Mouse (Mus musculus): Measurements from ENCODE around the gene Ephb6. TPM values are rescaled to one million over a fixed set of nuclear protein-coding genes. Genes with fewer than 3 reads are reported as not detected.
A peak's percentile ranks its signal among the peaks of the same experiment; 100 is the strongest.

Ephb6 gene
- polyA plus RNA-seq, 1 experiment from 2014 or later = 20.2 TPM

- Histone ChIP-seq H3K27ac (ENCODE audit: low read depth, low read length) (no peak overlapping the region), H3K4me2 (ENCODE audit: low read length) (no peak overlapping the region), H3K9ac (ENCODE audit: low read length) (no peak overlapping the region), H3K4me3 (ENCODE audit: low read depth, low read length) (no peak overlapping the region), H3K9me3 (replicated peaks; ENCODE audit: control insufficient read depth, low read length) (no peaks in the 10 kb centered on the region), H3K36me3 (ENCODE audit: control insufficient read depth, insufficient read depth, low read length) (no peaks in the 10 kb centered on the region), H3K4me1 (ENCODE audit: control insufficient read depth, insufficient read depth, low read length) (no peaks in the 10 kb centered on the region), H3K27me3 (replicated peaks; ENCODE audit: control insufficient read depth, insufficient read depth, low read length) (no peaks in the 10 kb centered on the region)
- DNase-seq (ENCODE audit: low spot score) (no peak), ATAC-seq (no peak)
- WGBS = 98% methylated on average over 5 of the region's 5 CpGs
Measured at GRCm38 (mm10) chr6:41653173-41653572, 47.9 kb downstream of the Ephb6 start.

DNA sequence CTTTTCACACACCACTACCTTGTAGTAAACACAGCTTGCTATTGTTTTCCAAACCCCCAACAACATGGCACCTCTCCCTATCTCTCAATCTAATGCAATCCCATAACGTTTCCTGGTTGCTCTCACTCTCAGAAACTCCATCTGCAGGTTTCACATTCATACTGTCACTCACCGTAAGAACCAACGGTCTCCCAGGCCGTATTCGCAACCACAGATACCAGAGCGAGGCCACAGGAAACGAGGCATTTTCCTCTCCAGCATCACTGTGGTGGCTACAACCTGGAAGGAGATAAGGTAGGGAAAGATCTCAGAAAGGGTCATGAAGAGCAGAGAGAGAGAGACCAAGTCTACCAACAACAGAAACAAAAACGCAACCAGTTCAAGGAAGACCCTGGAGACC is 49.4 kb downstream of the Ephb6 start:
- no peak overlapping the region for H3K9ac ChIP-seq (ENCODE audit: low read length)
- H3K27ac ChIP-seq (ENCODE audit: low read depth, low read length) = no peak overlapping the region
- no peaks in the 10 kb centered on the region for H3K27me3 ChIP-seq (replicated peaks; ENCODE audit: control insufficient read depth, insufficient read depth, low read length)
- H3K4me1 ChIP-seq (ENCODE audit: control insufficient read depth, insufficient read depth, low read length) = no peaks in the 10 kb centered on the region
- DNase-seq (ENCODE audit: low spot score) = no peak
- ATAC-seq = no peak
- H3K36me3 ChIP-seq (ENCODE audit: control insufficient read depth, insufficient read depth, low read length) = no peaks in the 10 kb centered on the region
- no peaks in the 10 kb centered on the region for H3K9me3 ChIP-seq (replicated peaks; ENCODE audit: control insufficient read depth, low read length)
- no peak overlapping the region for H3K4me3 ChIP-seq (ENCODE audit: low read depth, low read length)
- no peak overlapping the region for H3K4me2 ChIP-seq (ENCODE audit: low read length)
- 86% methylated on average over 8 of the region's 8 CpGs for WGBS

DNA sequence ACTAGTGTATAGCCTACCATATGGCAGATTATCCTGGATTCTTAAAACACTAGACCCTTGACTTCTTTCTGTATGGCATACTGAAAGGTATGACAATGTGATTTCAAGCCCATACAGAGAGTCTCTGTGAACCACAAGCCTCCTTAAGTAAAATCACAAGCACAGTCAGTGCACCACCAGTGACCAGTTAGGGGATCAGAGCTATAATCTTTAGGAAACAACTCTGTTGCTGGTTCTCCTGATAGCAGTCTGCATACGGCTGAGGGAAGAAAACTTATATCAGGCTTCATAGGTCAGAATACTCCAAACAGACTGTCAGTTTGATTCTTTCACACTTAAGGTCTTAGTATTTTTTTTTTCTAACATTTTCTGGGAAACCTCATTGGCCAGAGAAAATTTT is 53.2 kb downstream of the Ephb6 start:
- Histone ChIP-seq H3K9ac (ENCODE audit: low read length) (no peak overlapping the region), H3K36me3 (ENCODE audit: control insufficient read depth, insufficient read depth, low read length) (no peaks in the 10 kb centered on the region), H3K27me3 (replicated peaks; ENCODE audit: control insufficient read depth, insufficient read depth, low read length) (no peaks in the 10 kb centered on the region), H3K4me1 (ENCODE audit: control insufficient read depth, insufficient read depth, low read length) (no peaks in the 10 kb centered on the region), H3K27ac (ENCODE audit: low read depth, low read length) (no peak overlapping the region), H3K4me2 (ENCODE audit: low read length) (no peak overlapping the region), H3K4me3 (ENCODE audit: low read depth, low read length) (no peak overlapping the region), H3K9me3 (replicated peaks; ENCODE audit: control insufficient read depth, low read length) (no peaks in the 10 kb centered on the region)
- no peak for DNase-seq (ENCODE audit: low spot score)
- WGBS = 86% methylated on average over 1 of the region's 1 CpGs
- ATAC-seq = no peak

- H3K4me2 ChIP-seq (ENCODE audit: low read length) = no peak overlapping the region
- DNase-seq (ENCODE audit: low spot score) (peak; percentile 3), ATAC-seq (no peak)
- 33% methylated on average over 2 of the region's 2 CpGs for WGBS
- H3K9ac ChIP-seq (ENCODE audit: low read length) = no peak overlapping the region
- no peak overlapping the region for H3K4me3 ChIP-seq (ENCODE audit: low read depth, low read length)
- H3K27ac ChIP-seq (ENCODE audit: low read depth, low read length) = no peak overlapping the region
- H3K4me1 ChIP-seq (ENCODE audit: control insufficient read depth, insufficient read depth, low read length) = no peaks in the 10 kb centered on the region
- H3K27me3 ChIP-seq (replicated peaks; ENCODE audit: control insufficient read depth, insufficient read depth, low read length) = no peaks in the 10 kb centered on the region
- no peaks in the 10 kb centered on the region for H3K36me3 ChIP-seq (ENCODE audit: control insufficient read depth, insufficient read depth, low read length)
- no peaks in the 10 kb centered on the region for H3K9me3 ChIP-seq (replicated peaks; ENCODE audit: control insufficient read depth, low read length)
Measured at GRCm38 (mm10) chr6:41662320-41662719, 57.0 kb downstream of the Ephb6 start.

Other genes with a start within 250 kb of the Ephb6 start
- gene Prss3, start 227.8 kb upstream of the Ephb6 start, polyA plus RNA-seq (2014; fragmentation: Nextera tagmentation; extraction: Ambion mirVana) = not detected in 2 replicates
- gene Gm5771, start 213.1 kb upstream of the Ephb6 start, polyA plus RNA-seq (2014; fragmentation: Nextera tagmentation; extraction: Ambion mirVana) = not detected in 2 replicates
- gene Gm10334, start 159.3 kb upstream of the Ephb6 start, polyA plus RNA-seq (2014; fragmentation: Nextera tagmentation; extraction: Ambion mirVana) = not detected in 2 replicates
- not detected in 2 replicates for gene Prss1, start 146.6 kb upstream of the Ephb6 start, polyA plus RNA-seq (2014; fragmentation: Nextera tagmentation; extraction: Ambion mirVana)
- not detected in 2 replicates for gene Prss2, start 83.7 kb upstream of the Ephb6 start, polyA plus RNA-seq (2014; fragmentation: Nextera tagmentation; extraction: Ambion mirVana)
- gene Trpv6, start 30.9 kb downstream of the Ephb6 start, polyA plus RNA-seq (2014; fragmentation: Nextera tagmentation; extraction: Ambion mirVana) = 0.54 and 0.55 TPM in 2 replicates
- not detected in 2 replicates for gene Trpv5, start 75.3 kb downstream of the Ephb6 start, polyA plus RNA-seq (2014; fragmentation: Nextera tagmentation; extraction: Ambion mirVana)
- gene Llcfc1, start 78.9 kb downstream of the Ephb6 start, polyA plus RNA-seq (2014; fragmentation: Nextera tagmentation; extraction: Ambion mirVana) = not detected in 2 replicates
- 0.30 and 0.56 TPM in 2 replicates for gene Kel, start 98.9 kb downstream of the Ephb6 start, polyA plus RNA-seq (2014; fragmentation: Nextera tagmentation; extraction: Ambion mirVana)
- not detected in 2 replicates for gene Olfr459, start 169.7 kb downstream of the Ephb6 start, polyA plus RNA-seq (2014; fragmentation: Nextera tagmentation; extraction: Ambion mirVana)
- gene Pip, start 242.1 kb downstream of the Ephb6 start, polyA plus RNA-seq (2014; fragmentation: Nextera tagmentation; extraction: Ambion mirVana) = not detected in 2 replicates
- gene Sval2, start 247.5 kb downstream of the Ephb6 start, polyA plus RNA-seq (2014; fragmentation: Nextera tagmentation; extraction: Ambion mirVana) = not detected in 2 replicates

Data from forebrain, embryonic 14.5 days (tissue).